Mouse (Mus musculus): ENCODE measurements around the gene Afap1. TPM values are rescaled to one million over a fixed set of nuclear protein-coding genes. Genes with fewer than 3 reads are reported as not detected.

Gene Afap1
- total RNA-seq, 2 experiments from 2014 or later: 24.2 to 30.6 TPM

DNA sequence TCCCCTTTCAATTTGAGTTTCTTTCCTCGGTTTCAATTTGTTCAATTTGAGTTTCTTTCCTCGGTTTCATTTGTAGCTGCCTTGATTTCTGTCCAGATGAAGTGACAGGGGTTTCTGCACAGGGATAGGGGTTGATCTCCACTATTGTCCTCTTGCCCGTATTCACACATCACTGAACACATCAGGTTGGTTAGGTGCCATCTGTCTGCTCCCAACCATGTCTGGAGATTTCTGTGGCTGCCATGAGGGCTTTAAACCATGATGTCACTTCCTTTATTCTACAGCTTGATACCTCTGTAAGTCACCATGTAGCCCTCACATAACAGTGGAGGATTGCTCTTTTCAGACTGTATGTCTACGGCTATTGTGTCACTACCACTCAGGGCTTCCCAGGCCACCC lies 4.0 kb downstream of the Afap1 start:
- DNase-seq: no peak

DNA sequence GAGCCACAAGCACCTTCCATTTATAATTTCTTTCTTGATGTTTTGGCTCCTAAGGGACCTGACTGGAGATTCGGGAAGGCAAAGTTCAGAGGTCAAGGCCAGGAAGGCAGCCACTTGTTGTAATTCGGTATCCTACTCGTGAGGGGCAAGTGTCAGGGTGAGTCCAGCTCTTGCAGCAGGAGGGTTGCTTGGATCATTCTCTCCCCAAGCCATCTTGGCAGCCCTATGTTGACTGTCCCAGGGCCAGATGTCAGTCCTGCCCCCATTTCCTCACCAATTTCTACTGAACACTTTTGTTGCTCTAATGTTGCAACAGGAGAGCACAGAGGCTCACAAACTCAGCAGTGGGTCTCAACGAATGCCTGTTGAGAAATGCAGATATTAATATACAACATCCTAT lies 5.0 kb downstream of the Afap1 start:
- DNase-seq: peak; percentile 38

DNA sequence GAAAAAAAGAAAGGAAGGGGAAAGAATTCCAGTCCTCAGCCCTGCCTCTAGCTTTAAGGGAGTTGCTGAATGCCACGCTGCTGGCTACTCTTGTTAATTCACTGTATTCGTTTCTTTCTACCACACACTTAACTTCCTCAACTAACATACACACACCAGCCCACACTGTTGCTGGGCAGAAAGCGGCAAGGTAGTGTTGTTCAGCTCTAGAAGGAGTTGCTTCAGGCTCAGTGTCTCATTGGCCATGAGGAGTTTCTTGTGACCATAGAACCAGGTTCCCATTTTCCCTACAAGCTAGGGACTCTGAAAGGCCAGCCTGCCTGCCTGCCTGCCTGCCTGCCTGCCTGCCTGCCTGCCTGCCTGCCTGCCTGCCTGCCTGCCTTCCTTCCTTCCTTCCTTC lies 5.9 kb downstream of the Afap1 start:
- no peak for DNase-seq

DNA sequence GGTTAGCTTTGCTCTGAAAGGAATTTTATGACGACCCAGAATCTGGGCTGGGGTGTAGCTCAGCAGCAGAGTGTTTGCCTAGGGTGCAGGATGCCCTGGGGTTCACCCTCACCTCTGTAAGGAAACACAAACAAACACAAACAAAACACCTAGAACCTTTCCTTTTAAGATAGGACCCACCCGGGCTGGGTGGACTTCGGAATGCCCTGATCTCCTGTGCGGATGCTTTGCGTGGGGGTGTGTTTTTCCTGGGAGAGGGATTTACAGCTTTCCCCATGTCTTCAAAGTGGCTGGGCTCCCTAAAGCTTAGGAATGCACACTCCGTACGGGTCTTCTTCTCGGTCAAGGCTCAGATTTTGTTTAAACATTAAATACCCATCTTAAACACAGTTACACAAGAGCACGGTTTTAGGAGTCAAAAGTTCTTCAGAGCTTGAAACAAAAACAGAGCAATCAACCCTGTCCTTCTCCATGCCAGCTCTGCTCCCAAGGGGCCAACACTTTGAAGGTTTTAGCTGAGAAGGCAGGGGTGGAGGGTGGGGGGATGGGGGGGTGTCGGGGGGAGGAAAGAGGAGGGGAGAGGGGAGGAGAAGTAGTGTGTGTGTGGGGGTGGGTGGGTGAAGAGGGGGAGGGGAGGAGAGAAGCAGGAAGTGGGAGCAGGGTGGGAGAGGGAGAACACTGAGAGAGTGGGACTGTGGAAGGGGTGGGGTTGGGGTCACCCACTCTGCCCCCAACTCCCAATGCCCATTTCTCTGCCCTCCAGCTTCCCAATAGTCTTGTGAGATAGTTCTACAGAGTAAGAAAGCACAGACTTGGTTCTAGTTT lies 7.5 kb downstream of the Afap1 start:
- DNase-seq: no peak

DNA sequence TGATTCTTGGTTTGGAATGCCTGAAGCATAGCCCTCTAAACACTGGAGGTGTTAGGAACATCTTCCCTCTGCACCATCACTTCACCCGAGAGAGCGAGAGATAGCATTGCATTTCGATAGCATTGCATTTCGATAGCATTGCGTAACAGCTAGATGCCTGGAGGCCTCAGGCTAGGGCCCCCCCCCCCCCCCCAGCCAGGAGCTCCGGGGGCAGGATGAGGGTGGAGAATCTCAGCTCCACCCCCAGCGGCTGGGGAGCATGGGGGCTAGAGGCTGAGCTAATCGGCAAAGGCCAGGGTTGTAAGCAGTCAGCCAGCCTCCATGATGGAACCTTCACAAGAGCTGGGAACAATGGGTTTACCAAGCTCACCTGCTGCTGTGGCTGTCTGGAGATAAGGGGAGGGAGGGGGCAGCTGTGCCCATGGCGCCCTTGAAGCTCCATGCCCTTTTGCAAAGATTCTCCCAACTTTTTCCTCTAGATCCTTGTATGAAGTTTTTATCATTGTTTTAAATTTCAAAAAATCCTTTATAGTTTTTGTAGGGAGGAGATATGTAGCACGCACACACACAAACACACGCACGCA lies 8.2 kb downstream of the Afap1 start:
- no peak for DNase-seq

DNA sequence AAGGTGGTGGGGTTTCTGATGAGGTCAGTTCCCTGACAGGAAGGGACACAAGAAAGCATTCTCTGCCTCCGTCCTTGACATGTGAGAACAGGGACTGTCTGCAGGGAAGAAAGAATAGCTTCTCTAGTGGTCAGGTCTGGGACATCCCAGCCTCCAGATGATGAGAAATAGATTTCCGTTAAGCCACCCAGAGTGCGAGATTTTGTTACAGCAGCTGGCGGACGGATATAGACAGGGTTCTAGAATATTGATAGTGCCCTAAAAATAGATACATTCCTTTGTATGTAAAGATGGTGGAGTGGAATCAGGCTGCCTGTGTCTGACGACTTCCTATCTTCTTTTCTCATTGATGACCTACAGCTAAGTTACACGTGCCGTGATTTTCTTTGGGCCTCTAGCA lies 10.3 kb downstream of the Afap1 start:
- no peak for DNase-seq

DNA sequence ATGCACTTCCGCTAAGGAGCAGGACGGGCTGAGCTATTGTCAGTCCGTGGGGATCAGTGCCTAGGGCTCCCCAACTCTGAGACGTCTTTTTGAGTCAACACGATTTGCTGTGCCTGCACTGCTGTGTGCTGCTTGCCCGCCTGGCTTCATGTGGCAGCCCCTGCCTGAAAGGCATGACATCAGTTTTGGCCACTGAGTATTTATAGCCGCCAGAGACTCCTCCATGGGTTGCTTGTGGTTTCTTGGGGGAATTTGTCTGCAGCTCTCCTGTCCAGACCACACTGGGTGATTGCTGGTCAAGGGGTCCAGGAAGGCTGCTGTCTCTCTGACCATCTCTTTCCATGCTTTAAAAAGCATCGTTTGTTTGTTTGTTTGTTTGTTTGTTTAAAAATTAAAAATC lies 12.2 kb downstream of the Afap1 start:
- no peak for DNase-seq

DNA sequence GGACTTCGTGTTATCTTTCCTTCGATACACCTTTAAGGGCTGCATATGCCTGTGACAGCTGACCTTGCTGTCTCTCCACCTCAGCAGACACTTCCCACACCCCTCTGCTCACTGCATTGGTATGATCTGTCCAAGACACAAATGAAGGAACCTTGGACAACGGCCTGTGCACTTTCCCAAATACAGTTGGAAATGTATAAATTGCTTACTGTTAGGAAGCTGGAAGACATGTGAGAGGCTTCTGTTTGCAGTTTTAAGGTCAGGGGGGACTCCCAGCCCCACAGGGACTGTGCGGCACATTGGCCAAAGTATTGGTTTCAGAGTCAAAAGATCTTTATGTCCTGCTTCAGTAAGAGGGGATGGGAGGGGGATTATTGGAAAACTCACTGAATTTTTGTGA lies 14.0 kb downstream of the Afap1 start:
- no peak for DNase-seq

DNA sequence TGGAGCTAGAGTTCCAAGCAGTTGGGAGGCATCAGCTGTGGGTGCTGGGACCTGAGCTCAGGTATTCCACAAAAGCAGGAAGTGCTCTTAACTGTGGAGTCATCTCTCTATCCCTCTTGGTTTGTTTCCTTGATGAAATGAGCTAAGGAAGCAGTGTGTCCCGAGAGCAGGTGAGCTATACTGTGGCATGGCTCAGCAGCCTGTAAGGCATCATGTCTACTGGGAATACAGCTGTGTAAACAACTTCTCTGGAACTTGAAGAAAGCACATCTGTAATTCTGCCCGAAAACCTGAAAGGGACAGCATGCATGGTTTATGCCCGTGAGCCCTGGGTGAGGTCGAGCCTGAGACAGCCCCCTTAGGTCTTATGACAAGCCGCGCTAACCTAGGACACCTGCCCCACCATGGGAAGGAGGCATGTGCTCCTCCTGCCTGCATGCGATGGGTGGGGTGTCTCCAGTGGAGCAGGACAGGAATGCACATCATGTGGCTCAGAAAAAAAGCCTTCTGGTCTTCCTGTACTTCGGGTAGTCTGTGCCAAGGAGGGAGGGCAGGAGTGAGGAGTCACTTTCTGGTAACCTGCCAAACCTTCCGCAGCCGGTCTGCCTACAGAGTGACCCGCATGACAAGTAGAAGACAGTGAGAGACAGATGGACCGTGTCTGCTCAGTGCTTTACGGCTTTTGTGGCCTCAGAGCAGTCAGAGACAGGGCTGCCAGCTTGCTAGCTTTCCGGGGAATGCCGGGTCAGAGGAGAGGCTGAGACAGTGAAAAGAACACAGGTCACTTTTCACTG lies 14.7 kb downstream of the Afap1 start:
- peak; percentile 84 for DNase-seq

DNA sequence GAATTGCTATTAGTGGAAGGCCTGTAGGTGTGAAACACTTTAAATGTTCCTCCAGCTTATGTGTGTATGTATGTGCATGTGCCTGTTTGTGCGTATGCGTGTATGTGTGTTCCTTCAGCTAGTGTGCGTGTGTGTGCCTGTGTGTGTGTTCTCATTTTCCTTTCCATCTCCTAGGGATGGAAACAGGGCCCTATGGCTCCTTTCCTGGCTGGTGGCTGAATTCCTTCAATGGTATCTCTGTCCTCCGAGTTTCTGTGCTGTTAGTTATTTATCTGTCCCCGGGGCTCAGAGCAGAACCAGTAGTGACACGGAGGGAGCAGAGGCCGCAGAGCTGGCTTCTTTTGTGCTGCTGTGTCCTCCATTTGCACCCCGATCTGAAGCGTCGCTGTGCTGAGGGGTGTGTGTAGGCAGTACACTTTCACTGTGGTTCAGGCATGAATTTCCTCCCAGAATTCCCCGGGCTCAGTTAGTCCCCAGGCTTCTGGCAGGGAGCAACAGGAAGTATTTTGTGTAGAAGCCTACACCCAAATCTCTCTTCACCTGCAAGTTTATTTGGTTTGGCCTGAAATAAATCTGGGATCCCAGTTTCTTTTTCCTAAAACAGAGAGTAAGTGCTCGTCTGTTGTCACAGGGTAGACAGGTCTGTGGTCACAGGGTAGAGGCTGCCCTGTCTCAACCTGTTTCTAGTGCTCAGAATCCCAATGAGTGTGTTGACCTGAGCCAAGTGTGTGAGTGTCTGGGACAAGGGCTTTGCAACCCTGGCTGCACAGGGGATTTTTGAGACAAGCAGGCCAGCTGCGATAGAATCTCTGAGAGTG lies 15.7 kb downstream of the Afap1 start:
- no peak for DNase-seq

DNA sequence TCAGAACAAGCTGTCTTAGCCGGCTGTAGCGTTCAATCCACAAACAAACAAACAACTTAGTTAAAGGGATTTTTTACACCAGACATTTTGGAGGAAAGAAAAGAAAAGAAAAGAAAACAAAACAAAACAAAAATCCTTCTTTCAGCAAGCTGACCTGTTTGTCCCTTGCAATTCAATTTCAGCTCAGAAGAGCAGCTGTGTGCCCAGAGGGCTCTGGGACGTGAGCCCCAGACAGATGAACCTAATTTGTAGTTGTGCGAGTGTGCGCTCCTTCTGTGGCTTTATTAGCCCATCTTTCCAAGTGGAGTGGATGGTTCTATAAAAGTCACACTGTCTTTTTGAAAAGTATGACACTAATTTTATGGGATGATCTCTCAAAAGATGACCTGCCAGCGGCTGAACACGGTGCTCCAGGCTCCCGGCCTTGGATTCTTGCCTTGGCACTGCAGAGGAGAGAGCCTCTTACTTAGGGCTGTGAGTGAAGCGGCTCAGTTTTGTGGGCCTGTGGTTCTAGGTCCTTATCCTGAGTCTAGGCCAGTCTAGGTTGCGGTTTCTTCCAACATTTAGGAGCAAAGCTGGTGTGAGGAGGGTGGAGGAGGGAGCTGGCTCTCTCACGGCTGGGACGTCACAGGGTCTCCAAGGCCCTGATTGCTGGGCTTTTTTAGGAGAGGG lies 22.6 kb downstream of the Afap1 start:
- no peak for DNase-seq

DNA sequence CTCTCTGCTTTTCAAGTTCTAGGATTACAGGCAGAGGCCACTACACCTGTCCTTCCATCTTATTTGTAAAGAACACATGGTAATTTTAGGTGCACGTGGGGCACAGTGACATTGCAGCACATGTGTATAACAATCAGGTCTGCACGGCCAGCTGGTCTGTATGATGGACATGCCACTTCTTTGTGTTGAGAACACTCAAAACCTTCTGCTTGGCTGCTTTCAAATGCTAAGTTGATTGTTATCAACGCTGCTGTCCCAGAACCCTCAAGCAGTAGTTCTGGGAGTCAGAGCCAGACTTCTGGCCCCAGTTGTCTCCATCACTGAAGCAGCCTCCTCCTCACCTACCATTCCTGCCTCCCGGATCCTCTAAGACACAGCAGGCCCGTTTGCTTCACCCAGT lies 23.5 kb downstream of the Afap1 start:
- no peak for DNase-seq

DNA sequence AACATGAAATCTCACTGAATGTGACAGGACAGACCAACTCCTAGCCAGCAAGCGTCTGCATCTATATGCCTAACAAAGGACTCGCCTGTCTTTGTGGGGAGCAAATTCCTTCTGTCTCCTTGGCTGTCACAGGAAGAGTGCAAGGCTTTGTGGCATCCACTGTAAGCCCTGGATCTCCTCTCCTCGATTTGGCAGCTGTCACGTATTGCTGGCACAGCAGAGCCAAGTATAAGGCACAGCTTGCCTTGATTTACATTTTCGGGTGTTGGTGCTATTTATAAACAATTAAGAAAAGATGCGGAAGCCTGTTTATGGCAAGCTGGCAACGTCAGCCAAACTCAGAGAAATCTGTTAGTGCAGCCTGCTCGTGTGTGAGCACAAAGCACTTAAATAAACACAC lies 25.3 kb downstream of the Afap1 start:
- no peak for DNase-seq

DNA sequence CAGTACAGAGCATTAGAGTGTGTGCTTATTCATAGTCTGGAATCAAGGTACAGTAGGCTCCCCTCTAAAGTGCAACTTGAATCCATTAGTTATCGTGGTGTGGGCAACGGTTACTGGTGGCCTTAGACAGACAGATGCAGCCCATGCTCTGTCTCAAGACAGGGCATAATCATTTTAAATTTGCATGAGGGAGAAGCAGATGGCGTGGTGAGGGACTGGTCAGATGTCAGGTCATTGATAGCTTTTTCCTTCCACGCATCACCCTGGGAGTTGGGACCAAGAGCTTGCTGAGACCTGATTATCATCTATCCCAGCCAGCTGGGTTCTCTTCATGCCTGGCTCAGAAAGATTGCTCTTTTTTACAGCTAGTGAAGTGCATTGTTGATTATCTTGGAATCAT lies 27.0 kb downstream of the Afap1 start:
- no peak for DNase-seq

DNA sequence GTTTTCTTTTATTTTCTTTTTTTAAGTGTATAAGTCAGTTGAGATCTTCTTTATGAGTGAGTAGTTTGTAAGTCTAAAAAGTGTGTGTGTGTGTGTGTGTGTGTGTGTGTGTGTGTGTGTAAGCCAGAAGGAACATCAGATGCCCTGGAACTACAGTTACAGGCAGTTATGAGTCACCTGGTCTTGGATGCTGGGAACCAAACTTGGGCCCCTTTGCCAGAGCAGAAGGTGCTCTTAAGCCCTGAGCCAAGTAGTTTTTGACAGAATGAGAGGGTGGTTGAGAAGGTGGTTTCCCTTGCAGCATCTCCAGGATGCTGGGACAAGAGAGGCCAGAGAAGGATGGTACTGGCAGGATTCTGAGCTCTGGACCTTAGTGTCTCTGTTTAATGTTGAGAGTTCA lies 27.4 kb downstream of the Afap1 start:
- DNase-seq: no peak

DNA sequence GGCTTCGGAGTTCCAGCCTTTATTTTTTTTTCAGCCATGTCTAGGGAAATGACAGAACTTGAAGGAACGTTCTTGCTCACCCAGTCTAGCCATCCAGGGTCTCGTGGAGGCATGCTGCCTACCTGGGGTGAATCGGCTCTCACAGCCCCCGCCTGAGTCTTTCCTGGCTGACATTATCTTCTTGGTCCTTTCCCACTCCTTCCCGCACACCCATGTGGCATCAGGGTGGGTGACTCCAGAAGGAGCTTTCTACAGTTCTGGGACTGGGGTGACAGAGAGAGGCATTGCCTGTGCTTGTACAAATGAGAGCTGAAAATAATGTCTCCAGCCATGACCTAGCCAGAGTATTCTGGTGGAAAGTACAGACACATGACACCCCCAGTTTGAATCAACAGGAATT lies 28.0 kb downstream of the Afap1 start:
- no peak for DNase-seq

DNA sequence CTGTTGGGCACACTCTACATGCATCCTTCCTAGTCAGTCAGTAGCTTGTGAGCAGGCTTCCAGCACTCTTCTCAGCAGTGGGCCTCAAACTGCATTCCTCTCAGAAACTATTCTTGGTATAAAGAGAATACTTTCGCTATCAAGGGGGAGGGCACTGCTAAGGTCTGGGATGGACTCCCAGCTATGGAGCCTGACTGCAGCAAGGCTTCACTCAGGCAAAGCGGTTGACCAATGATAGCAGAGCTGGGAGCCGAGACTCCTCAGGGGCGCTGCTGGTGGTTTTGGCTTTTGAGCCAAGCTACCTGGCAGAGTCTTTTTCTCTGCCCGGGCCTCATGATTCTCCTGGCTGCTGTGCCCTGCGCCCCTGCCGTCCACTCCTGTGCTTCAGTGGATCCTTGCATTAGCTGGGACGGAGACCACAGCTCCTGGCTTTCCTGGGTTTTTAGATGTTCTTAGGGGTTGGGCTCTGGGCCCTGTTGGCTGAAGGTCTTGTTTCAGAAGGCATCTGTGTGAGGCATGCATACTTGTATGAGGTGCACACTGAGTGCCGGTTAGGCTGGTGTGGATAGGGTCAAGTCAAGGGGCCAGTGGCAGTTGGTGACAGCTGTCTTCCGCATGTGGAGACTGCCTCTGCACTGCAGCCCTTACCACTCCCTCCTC lies 28.6 kb downstream of the Afap1 start:
- DNase-seq: peak; percentile 64

DNA sequence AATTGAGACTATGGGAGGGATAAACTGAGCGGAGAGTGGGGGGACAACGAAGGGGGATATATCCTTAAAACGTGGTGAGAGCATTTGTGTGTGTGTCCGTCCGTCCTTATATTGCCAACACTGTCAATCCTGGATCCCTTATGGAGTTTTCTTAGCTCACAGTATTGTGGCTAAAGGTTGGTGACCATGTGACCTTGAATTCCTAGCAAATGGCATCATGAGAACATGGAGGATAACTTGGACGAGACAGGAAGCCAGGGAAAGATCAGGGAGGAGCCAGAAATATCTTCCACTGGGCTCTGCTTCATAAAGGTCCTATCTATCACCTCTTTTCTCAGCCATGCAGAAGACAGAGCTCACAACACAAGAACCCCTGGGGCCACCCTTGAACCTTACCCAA lies 30.3 kb downstream of the Afap1 start:
- no peak for DNase-seq

DNA sequence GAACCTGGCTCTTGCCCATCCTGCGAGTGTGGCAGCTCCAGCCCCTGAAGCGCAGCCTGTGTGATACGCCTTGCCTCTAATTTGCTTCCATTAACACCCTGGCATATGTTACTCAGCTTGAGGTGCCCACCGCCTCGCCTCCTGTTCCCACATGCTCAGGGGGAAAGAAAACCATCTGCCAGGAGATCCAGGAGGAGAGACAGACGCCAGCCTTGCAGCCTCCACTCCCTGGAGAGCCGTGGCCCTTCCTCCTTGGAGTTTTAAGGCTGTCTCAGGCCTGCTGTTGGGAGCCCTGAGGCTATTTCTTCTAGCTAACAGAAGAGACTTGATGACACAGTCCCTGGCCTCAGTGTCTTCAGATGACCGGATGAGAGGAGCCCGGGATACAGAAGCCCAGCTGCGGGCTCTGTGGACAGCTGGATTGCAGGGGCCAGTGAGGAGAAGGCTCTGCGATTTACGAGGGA lies 32.1 kb downstream of the Afap1 start:
- no peak for DNase-seq

DNA sequence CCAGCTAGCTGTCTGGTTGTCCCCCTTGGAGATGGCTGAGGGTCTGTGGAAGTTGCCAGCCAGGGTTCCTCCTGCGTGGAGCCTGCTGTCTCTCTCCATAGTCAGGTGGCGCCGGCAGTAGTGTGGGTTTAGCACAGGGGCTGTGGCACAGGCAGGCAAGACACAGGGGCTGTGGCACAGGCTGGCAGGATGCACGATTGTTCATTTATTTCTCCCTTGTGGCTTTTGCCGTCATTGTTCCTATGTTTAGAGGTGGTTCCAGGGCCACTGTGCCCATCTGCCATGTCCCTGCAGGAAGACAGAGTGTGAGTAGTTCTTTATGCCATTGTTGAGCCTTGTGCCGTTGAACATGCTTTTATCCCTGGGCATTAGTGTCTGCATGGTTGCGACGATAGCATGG lies 33.4 kb downstream of the Afap1 start:
- DNase-seq: no peak

DNA sequence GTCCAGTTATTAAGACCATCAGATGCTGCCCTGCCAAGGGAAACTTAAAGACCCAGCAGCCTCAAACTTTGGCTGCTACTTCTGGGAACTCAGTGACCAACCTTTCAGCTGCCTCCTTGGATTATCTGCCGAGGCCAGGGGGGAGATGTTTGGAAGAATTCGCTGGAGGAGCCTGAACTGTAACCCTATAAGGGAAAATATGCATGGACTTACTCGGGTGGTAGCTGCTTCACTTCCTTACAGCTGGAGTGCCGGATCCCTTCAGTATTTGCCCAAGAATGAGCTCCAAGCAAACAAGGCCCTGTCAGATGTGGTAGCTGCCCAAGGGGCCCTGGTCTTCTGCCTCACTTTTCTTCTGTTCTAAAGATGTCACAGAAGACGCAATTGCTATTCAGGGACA lies 38.2 kb downstream of the Afap1 start:
- no peak for DNase-seq
